Mouse (Mus musculus): Measurements from ENCODE around the gene Tnfrsf8. TPM values are rescaled to one million over a fixed set of nuclear protein-coding genes. Genes with fewer than 3 reads are reported as not detected.

The Tnfrsf8 gene
- polyA plus RNA-seq, 1 experiment from 2014 or later: 1.0 TPM

- H3K4me3 ChIP-seq (ENCODE audit: low read depth, low read length): no peak overlapping the region
- no peaks in the 10 kb centered on the region for H3K36me3 ChIP-seq (ENCODE audit: control insufficient read depth, insufficient read depth, low read length)
- no peaks in the 10 kb centered on the region for H3K9me3 ChIP-seq (replicated peaks; ENCODE audit: control insufficient read depth, low read length, poor library complexity, severe bottlenecking)
- no peaks in the 10 kb centered on the region for H3K27me3 ChIP-seq (ENCODE audit: control insufficient read depth, insufficient read depth, low read depth, low read length)
- ATAC-seq: no peak
- H3K27ac ChIP-seq (ENCODE audit: low read length): no peak overlapping the region
- H3K4me2 ChIP-seq (ENCODE audit: low read length): no peak overlapping the region
- no peak overlapping the region for H3K9ac ChIP-seq (ENCODE audit: low read depth, low read length)
- H3K4me1 ChIP-seq (ENCODE audit: control insufficient read depth, insufficient read depth, low read length): no peaks in the 10 kb centered on the region
- WGBS: 96% methylated on average over 7 of the region's 7 CpGs
These were observed 78.9 kb downstream of the Tnfrsf8 start for GRCm38 (mm10) chr4:145236027-145236426.

DNA sequence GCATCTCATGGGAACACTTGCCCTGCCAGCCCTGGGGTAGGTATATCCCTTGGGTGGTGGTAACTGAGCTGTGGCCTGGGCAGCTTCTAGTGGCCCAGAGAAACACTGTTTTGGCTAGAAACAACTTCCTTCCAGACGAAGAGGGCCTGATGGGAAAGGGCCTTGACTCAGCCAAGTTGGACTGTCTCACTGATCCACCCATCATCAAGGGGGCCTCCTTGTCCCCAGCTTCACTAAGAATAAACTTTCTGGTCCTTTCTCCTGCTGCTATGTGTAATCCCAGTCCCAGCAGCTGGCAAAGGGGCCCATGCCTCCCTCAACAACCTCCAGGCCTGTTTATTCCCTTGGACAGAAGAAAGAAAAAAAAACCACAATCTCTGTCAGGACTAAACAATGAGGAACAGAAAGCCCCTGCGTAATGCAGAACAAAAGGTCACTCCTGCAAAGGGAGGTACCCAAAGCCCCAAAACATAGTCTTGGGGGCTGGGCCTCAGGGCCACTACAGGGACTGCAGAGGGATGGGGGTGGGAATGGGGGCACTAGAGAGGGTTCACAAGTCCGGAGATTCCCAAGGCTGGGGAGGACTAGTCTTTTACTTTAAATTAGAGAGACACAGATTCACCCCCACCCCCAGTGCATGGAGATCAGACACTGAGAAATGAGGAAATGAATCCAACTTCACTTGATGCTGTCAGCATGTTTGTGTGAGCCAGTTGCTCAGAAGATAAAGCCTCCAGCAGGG lies 81.3 kb downstream of the Tnfrsf8 start:
- 30% methylated on average over 3 of the region's 3 CpGs for WGBS
- H3K27me3 ChIP-seq (ENCODE audit: control insufficient read depth, insufficient read depth, low read depth, low read length): no peaks in the 10 kb centered on the region

GRCm38 (mm10) chr4:145231732-145232131 lies 83.2 kb downstream of the Tnfrsf8 start:
- Histone ChIP-seq H3K27ac (ENCODE audit: low read length) (no peak overlapping the region), H3K27me3 (ENCODE audit: control insufficient read depth, insufficient read depth, low read depth, low read length) (no peaks in the 10 kb centered on the region), H3K9ac (ENCODE audit: low read depth, low read length) (no peak overlapping the region), H3K9me3 (replicated peaks; ENCODE audit: control insufficient read depth, low read length, poor library complexity, severe bottlenecking) (no peaks in the 10 kb centered on the region), H3K4me3 (ENCODE audit: low read depth, low read length) (no peak overlapping the region), H3K36me3 (ENCODE audit: control insufficient read depth, insufficient read depth, low read length) (no peaks in the 10 kb centered on the region), H3K4me1 (ENCODE audit: control insufficient read depth, insufficient read depth, low read length) (no peaks in the 10 kb centered on the region), H3K4me2 (ENCODE audit: low read length) (no peak overlapping the region)
- no peak for ATAC-seq
- WGBS: 92% methylated on average over 5 of the region's 5 CpGs

More for the DNA sequence above, 81.3 kb downstream of the Tnfrsf8 start:
- no peaks in the 10 kb centered on the region for H3K36me3 ChIP-seq (ENCODE audit: control insufficient read depth, insufficient read depth, low read length)
- H3K9ac ChIP-seq (ENCODE audit: low read depth, low read length): no peak overlapping the region
- H3K27ac ChIP-seq (ENCODE audit: low read length): no peak overlapping the region
- no peak overlapping the region for H3K4me3 ChIP-seq (ENCODE audit: low read depth, low read length)
- no peak overlapping the region for H3K4me2 ChIP-seq (ENCODE audit: low read length)
- ATAC-seq: no peak
- H3K4me1 ChIP-seq (ENCODE audit: control insufficient read depth, insufficient read depth, low read length): no peaks in the 10 kb centered on the region
- H3K9me3 ChIP-seq (replicated peaks; ENCODE audit: control insufficient read depth, low read length, poor library complexity, severe bottlenecking): no peaks in the 10 kb centered on the region

DNA sequence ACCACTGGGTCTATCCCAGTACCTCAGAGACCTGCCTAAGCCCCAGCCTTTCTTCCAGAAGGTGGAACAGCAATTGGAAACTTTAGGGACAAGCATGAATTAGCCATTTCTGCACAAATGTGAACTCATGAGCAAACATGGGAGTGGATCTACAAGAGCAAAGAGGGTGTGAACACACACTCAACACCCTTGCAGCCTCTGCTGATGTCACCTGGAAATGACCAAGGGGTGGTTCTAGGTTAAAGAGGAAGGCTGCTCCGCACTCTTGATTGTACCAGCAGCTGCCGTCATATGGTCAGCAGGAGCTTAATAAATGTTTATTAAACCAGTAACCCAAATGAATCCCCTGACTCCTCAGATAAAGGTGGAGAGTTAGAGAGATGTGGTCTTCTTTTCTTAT lies 84.3 kb downstream of the Tnfrsf8 start:
- no peak overlapping the region for H3K4me2 ChIP-seq (ENCODE audit: low read length)
- no peak overlapping the region for H3K9ac ChIP-seq (ENCODE audit: low read depth, low read length)
- no peaks in the 10 kb centered on the region for H3K27me3 ChIP-seq (ENCODE audit: control insufficient read depth, insufficient read depth, low read depth, low read length)
- 94% methylated on average over 2 of the region's 2 CpGs for WGBS
- H3K9me3 ChIP-seq (replicated peaks; ENCODE audit: control insufficient read depth, low read length, poor library complexity, severe bottlenecking): no peaks in the 10 kb centered on the region
- H3K4me1 ChIP-seq (ENCODE audit: control insufficient read depth, insufficient read depth, low read length): no peaks in the 10 kb centered on the region
- H3K4me3 ChIP-seq (ENCODE audit: low read depth, low read length): no peak overlapping the region
- no peaks in the 10 kb centered on the region for H3K36me3 ChIP-seq (ENCODE audit: control insufficient read depth, insufficient read depth, low read length)
- no peak for ATAC-seq
- no peak overlapping the region for H3K27ac ChIP-seq (ENCODE audit: low read length)

DNA sequence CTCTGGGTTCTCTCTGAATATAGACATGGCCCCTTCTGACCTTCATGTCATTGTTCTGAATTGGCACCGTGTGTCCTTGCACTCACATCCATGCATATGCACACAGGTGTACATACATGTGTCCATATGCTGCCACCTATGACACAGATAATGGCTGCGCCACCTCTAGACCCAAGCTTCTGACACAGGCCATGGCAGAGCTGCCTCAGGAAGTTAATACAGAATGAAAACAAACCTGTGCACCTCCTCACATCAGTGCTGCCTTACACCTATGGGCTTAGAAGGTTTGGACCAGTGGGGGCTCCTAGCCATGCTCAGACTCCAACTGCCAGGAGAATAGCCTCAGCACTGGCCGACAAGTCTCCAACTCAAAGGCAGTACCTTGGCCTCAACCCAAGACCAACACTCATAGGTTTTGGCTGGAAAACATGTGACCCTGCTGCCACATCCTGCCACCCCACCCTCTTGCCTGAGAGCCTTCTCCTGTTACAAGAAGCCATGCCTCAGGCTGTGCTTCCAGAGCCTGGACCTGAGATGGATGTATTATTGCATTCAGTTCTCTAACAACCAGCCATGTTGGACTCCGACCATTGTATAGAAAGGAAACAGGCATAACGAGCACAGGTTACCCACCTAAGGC lies 85.3 kb downstream of the Tnfrsf8 start:
- ATAC-seq: no peak
- no peak overlapping the region for H3K9ac ChIP-seq (ENCODE audit: low read depth, low read length)
- H3K9me3 ChIP-seq (replicated peaks; ENCODE audit: control insufficient read depth, low read length, poor library complexity, severe bottlenecking): no peaks in the 10 kb centered on the region
- H3K27ac ChIP-seq (ENCODE audit: low read length): no peak overlapping the region
- no peak overlapping the region for H3K4me2 ChIP-seq (ENCODE audit: low read length)
- H3K27me3 ChIP-seq (ENCODE audit: control insufficient read depth, insufficient read depth, low read depth, low read length): no peaks in the 10 kb centered on the region
- WGBS: 91% methylated on average over 5 of the region's 5 CpGs
- H3K4me1 ChIP-seq (ENCODE audit: control insufficient read depth, insufficient read depth, low read length): no peaks in the 10 kb centered on the region
- H3K36me3 ChIP-seq (ENCODE audit: control insufficient read depth, insufficient read depth, low read length): no peaks in the 10 kb centered on the region
- no peak overlapping the region for H3K4me3 ChIP-seq (ENCODE audit: low read depth, low read length)

- no peak for ATAC-seq
- no peaks in the 10 kb centered on the region for H3K9me3 ChIP-seq (replicated peaks; ENCODE audit: control insufficient read depth, low read length, poor library complexity, severe bottlenecking)
- no peak overlapping the region for H3K4me2 ChIP-seq (ENCODE audit: low read length)
- H3K36me3 ChIP-seq (ENCODE audit: control insufficient read depth, insufficient read depth, low read length): no peaks in the 10 kb centered on the region
- no peak overlapping the region for H3K9ac ChIP-seq (ENCODE audit: low read depth, low read length)
- no peak overlapping the region for H3K27ac ChIP-seq (ENCODE audit: low read length)
- 89% methylated on average over 6 of the region's 6 CpGs for WGBS
- no peak overlapping the region for H3K4me3 ChIP-seq (ENCODE audit: low read depth, low read length)
- no peaks in the 10 kb centered on the region for H3K27me3 ChIP-seq (ENCODE audit: control insufficient read depth, insufficient read depth, low read depth, low read length)
- H3K4me1 ChIP-seq (ENCODE audit: control insufficient read depth, insufficient read depth, low read length): no peaks in the 10 kb centered on the region
These were observed 85.9 kb downstream of the Tnfrsf8 start for GRCm38 (mm10) chr4:145229051-145229450.

DNA sequence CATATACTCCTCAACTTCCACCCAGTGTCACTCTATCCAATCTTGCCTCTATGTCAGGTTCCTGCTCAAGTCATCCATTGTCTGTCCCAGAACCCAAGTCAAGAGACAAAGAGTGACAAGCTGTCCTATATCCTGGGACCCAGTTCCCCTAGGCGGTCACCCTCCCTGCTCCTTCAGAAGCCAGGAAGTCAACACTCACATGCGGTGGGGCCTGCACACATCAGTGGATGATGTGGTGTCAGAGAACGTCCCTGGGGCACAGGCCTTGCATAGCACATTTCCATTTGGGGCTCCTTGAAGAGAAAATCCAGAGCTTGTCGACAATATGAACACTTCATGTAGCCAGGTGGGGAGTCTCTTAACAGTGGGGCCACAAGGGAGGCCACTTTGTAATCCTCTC lies 90.4 kb downstream of the Tnfrsf8 start:
- H3K9me3 ChIP-seq (replicated peaks; ENCODE audit: control insufficient read depth, low read length, poor library complexity, severe bottlenecking): no peaks in the 10 kb centered on the region
- no peak overlapping the region for H3K4me3 ChIP-seq (ENCODE audit: low read depth, low read length)
- H3K9ac ChIP-seq (ENCODE audit: low read depth, low read length): no peak overlapping the region
- no peaks in the 10 kb centered on the region for H3K27me3 ChIP-seq (ENCODE audit: control insufficient read depth, insufficient read depth, low read depth, low read length)
- WGBS: 85% methylated on average over 4 of the region's 4 CpGs
- no peak overlapping the region for H3K4me2 ChIP-seq (ENCODE audit: low read length)
- H3K27ac ChIP-seq (ENCODE audit: low read length): no peak overlapping the region
- no peak for ATAC-seq
- no peaks in the 10 kb centered on the region for H3K36me3 ChIP-seq (ENCODE audit: control insufficient read depth, insufficient read depth, low read length)
- H3K4me1 ChIP-seq (ENCODE audit: control insufficient read depth, insufficient read depth, low read length): no peaks in the 10 kb centered on the region

DNA sequence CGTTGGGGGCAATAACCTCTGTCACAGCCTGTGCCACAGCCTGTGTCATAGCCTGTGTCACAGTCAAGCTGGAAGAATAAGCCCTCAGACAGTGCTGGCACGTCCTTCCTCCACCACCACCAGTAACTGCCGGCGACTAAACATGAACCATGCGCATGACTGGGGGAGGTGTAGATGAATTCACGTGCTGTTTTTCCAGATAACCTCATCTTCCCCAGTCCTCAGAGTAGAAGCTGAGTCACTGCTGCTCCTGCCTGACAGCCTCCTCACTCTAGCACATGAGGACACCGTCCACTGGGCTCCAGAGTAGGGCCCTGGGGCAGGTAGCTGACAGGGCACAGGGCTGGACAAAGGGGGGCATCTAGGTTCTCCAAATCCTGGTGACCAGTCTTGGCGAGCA lies 92.9 kb downstream of the Tnfrsf8 start:
- WGBS: 86% methylated on average over 8 of the region's 8 CpGs
- Histone ChIP-seq H3K4me2 (ENCODE audit: low read length) (no peak overlapping the region), H3K9ac (ENCODE audit: low read depth, low read length) (no peak overlapping the region), H3K4me3 (ENCODE audit: low read depth, low read length) (no peak overlapping the region), H3K4me1 (ENCODE audit: control insufficient read depth, insufficient read depth, low read length) (no peaks in the 10 kb centered on the region), H3K9me3 (replicated peaks; ENCODE audit: control insufficient read depth, low read length, poor library complexity, severe bottlenecking) (no peaks in the 10 kb centered on the region), H3K27ac (ENCODE audit: low read length) (no peak overlapping the region), H3K27me3 (ENCODE audit: control insufficient read depth, insufficient read depth, low read depth, low read length) (no peaks in the 10 kb centered on the region), H3K36me3 (ENCODE audit: control insufficient read depth, insufficient read depth, low read length) (no peaks in the 10 kb centered on the region)
- ATAC-seq: no peak

GRCm38 (mm10) chr4:145221379-145221778 lies 93.6 kb downstream of the Tnfrsf8 start:
- no peak overlapping the region for H3K4me2 ChIP-seq (ENCODE audit: low read length)
- ATAC-seq: no peak
- H3K9me3 ChIP-seq (replicated peaks; ENCODE audit: control insufficient read depth, low read length, poor library complexity, severe bottlenecking): no peaks in the 10 kb centered on the region
- no peak overlapping the region for H3K27ac ChIP-seq (ENCODE audit: low read length)
- no peaks in the 10 kb centered on the region for H3K4me1 ChIP-seq (ENCODE audit: control insufficient read depth, insufficient read depth, low read length)
- H3K9ac ChIP-seq (ENCODE audit: low read depth, low read length): no peak overlapping the region
- WGBS: 80% methylated on average over 2 of the region's 2 CpGs
- no peak overlapping the region for H3K4me3 ChIP-seq (ENCODE audit: low read depth, low read length)
- no peaks in the 10 kb centered on the region for H3K36me3 ChIP-seq (ENCODE audit: control insufficient read depth, insufficient read depth, low read length)
- H3K27me3 ChIP-seq (ENCODE audit: control insufficient read depth, insufficient read depth, low read depth, low read length): no peaks in the 10 kb centered on the region
